Mouse (Mus musculus): ENCODE results near the gene E4f1.
A peak's percentile ranks its signal among the peaks of the same experiment; 100 is the strongest.

The E4f1 gene

DNA sequence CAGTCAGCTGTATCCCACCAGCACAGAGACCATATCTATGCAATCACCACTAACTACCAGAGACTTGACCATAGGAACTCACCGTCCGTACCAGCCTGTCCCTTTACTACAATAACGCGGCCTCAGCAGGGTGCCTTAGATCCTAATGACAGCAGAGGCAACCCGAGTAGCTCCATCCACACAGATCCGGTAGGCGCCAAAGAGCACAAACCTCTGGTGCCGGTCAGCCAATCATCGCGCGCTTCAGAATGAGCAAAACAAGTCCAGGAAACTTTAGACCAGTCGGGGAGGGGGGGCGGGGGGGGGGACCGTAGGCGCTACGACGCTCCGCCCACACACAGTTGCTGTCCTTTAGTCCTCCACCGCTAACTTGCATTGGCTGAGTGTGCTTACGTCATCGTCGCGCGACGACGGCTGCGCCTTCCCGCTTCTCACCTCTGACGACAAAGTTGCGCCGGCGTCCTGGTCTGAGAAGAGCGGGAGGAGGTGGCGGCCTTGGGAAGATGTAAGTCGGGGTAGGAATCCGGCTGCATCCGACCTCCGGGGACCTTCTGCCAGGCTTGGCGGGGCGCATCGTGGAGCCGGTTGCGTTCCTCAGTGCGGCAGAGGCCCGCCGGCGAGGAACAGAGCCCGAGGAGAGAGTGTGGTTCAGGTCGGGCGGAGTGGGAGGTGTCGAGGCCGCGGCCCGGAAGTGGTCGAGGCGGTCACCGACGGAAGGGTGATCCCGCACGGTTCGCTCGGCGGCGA lies 55.7 kb downstream of the E4f1 start, which contains the start of gene Rnps1:
Gene Rnps1, plus strand, starts transcription at position 336 of the 747 bp plus-strand sequence.
- peak; percentile 93 for DNase-seq

DNA sequence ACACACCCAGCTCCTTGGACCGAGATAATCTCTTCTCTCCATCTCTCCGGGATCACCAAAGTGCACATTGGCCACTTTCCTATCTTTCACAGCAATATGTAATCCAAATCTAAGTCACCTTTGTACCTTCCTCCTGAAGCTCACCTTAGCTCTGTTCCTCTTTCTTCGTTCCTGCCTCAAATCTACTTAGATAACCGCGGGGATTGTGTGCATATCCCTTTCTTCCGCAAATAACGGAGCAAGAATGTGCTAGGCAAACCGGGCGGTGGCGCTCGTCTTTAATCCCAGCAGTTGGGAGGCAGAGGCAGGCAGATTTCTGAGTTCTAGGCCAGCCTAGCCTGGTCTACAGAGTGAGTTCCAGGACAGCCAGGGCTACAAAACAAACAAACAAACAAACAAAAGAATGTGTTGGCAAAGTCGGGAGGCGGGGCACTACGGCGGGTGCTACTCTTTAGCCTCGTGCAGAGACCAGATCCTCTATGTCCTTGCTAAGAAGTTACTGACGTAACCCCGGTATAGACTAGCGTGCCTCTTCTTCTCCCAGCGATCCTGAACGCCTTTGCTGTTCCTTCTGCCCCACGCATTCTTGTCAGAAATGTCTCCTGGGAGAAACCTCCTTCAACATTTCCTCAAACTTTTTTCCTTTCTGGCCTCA lies 56.4 kb downstream of the E4f1 start:
- DNase-seq, result no peak

- no peak for DNase-seq
Observed at GRCm38 (mm10) chr17:24407116-24407803, 62.9 kb downstream of the E4f1 start.

DNA sequence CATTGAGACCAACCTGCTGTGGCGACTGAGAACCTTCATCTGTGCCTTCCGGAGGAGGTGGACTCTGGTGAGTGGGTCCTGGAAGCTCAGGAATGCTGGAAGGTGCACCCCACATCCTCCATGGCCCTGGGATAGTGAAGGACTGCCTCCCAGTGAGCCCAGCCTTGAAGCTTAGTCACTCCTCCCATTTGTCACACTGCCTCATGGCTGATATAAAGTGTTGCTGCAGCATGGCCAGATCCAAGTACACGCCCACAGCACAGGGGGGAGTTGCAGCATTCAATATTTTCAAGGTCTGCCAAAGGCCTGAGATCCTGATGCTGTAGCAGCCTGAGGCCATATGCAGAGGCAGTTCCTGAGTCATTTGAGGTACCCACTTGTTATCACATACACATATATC lies 67.7 kb downstream of the E4f1 start:
- DNase-seq, result no peak

GRCm38 (mm10) chr17:24394456-24394855 lies 75.7 kb downstream of the E4f1 start:
- DNase-seq, result no peak
